Mouse (Mus musculus): ENCODE results near the gene Rnf8.

DNA sequence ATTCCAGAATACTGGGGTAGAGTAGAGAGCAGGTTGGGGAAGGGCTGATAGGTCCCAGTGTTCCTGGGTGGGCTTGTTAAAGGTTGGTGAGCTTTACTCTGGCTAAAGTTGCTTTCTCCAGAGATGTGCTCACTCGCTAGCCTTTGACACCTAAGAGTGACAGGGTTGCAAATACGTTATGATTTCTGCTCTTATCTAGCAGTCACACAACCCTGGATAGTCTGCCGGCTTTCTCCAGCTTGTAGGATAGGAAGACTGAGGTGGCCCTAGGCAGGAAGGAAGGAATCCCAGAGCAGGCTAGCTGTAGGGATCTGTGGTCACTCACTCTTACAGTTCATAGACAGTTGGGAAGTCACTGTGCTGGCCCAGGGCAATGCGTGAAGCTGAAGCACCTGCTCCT, 69.7 kb downstream of the Rnf8 start:
- TF ChIP-seq POLR2A (IDR thresholded peaks at IDR 0.05; ENCODE audit: insufficient read length, low read depth) (no peak), USF1 (IDR thresholded peaks at IDR 0.05; ENCODE audit: low read depth) (no peak), E2F4 (IDR thresholded peaks at IDR 0.05; ENCODE audit: insufficient read depth) (no peak), MAX (IDR thresholded peaks at IDR 0.05; ENCODE audit: low read depth) (no peak), TCF3 (IDR thresholded peaks at IDR 0.05; ENCODE audit: insufficient read length, low read depth) (no peak), POLR2AphosphoS2 (IDR thresholded peaks at IDR 0.05; ENCODE audit: insufficient read length, low read depth) (no peak), TCF12 (IDR thresholded peaks at IDR 0.05; ENCODE audit: insufficient read depth, poor library complexity, severe bottlenecking) (no peak), MYOG (IDR thresholded peaks at IDR 0.05; ENCODE audit: control insufficient read depth in 1 of 3, insufficient read depth in 1 of 3, insufficient read length in 2 of 3, low read depth in 2 of 3) (no peak), CEBPB (IDR thresholded peaks at IDR 0.05; ENCODE audit: insufficient read depth, poor library complexity, severe bottlenecking) (no peak), REST (IDR thresholded peaks at IDR 0.05; ENCODE audit: insufficient read depth, insufficient read length) (no peak), MYOD1 (IDR thresholded peaks at IDR 0.05; ENCODE audit: control insufficient read depth in 1 of 3, insufficient read length in 2 of 3, low read depth in 2 of 3) (no peak)
